Mouse (Mus musculus) mesoderm, embryonic 11.5 days (tissue): ENCODE results near the gene Ralgapa2.
A peak's percentile ranks its signal among the peaks of the same experiment; 100 is the strongest.

Source experiments
- DNase-seq: peaks from one replicate; pipeline ENCODE4 v3.0.0-alpha.2; 2012; ENCODE audit warnings: low read depth, low spot score

Ralgapa2 gene

GRCm38 (mm10) chr2:146361076-146361475 lies 151.1 kb downstream of the Ralgapa2 start:
- DNase-seq: no peak

GRCm38 (mm10) chr2:146359676-146360075 lies 152.5 kb downstream of the Ralgapa2 start:
- no peak for DNase-seq

GRCm38 (mm10) chr2:146356524-146356923 lies 155.6 kb downstream of the Ralgapa2 start:
- DNase-seq: no peak

GRCm38 (mm10) chr2:146350230-146350629 lies 161.9 kb downstream of the Ralgapa2 start:
- DNase-seq: no peak

GRCm38 (mm10) chr2:146347942-146348341 lies 164.2 kb downstream of the Ralgapa2 start:
- no peak for DNase-seq

GRCm38 (mm10) chr2:146340090-146340489 lies 172.1 kb downstream of the Ralgapa2 start:
- DNase-seq: no peak

GRCm38 (mm10) chr2:146337540-146337939 lies 174.6 kb downstream of the Ralgapa2 start:
- no peak for DNase-seq

GRCm38 (mm10) chr2:146331894-146332476 lies 180.2 kb downstream of the Ralgapa2 start:
- DNase-seq: no peak

- peak; percentile 66 for DNase-seq
Measured at GRCm38 (mm10) chr2:146330772-146331281, 181.3 kb downstream of the Ralgapa2 start.

GRCm38 (mm10) chr2:146330101-146330500 lies 182.0 kb downstream of the Ralgapa2 start:
- no peak for DNase-seq

- DNase-seq: no peak
Measured at GRCm38 (mm10) chr2:146326654-146327053, 185.5 kb downstream of the Ralgapa2 start.

GRCm38 (mm10) chr2:146324907-146325715 lies 187.0 kb downstream of the Ralgapa2 start:
- DNase-seq: peak; percentile 78

- no peak for DNase-seq
Measured at GRCm38 (mm10) chr2:146324140-146324906, 187.8 kb downstream of the Ralgapa2 start.

GRCm38 (mm10) chr2:146323528-146323927 lies 188.6 kb downstream of the Ralgapa2 start:
- DNase-seq: no peak

- no peak for DNase-seq
Measured at GRCm38 (mm10) chr2:146322770-146323169, 189.4 kb downstream of the Ralgapa2 start.

GRCm38 (mm10) chr2:146322019-146322418 lies 190.1 kb downstream of the Ralgapa2 start:
- no peak for DNase-seq

- no peak for DNase-seq
Measured at GRCm38 (mm10) chr2:146320666-146321065, 191.5 kb downstream of the Ralgapa2 start.

- DNase-seq: no peak
Measured at GRCm38 (mm10) chr2:146314751-146315150, 197.4 kb downstream of the Ralgapa2 start.

GRCm38 (mm10) chr2:146313811-146314210 lies 198.3 kb downstream of the Ralgapa2 start:
- no peak for DNase-seq

- DNase-seq: no peak
Measured at GRCm38 (mm10) chr2:146310760-146311159, 201.4 kb downstream of the Ralgapa2 start.

GRCm38 (mm10) chr2:146310291-146310690 lies 201.9 kb downstream of the Ralgapa2 start:
- DNase-seq: no peak

- no peak for DNase-seq
Measured at GRCm38 (mm10) chr2:146309413-146309812, 202.7 kb downstream of the Ralgapa2 start.
